Mouse (Mus musculus) cerebellum, adult 9-11 months (tissue): ENCODE data around the gene Camk2n1.

ENCODE experiments used
- DNase-seq: peaks from one replicate; pipeline ENCODE4 v3.0.0; 2022

Camk2n1 gene

DNA sequence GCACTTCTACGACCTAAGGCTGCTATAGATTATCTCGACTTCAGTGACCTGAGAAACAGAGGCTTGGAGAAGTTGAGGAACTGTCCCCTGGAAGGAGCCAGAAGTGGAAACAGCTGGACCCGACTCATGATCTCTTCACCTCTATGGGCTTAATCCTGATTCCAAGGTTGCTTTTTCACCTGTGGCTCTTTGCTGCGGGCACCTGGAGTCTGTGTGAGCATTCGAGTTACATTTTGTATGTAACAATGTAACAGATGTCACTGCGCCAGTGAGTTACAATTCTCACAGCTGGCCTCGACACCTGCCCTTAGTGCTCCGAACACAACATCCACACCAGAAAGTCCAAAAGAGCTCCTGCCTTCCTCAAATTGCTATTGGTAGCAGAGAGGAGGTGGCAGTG lies 11.3 kb downstream of the Camk2n1 start:
- no peak for DNase-seq

DNA sequence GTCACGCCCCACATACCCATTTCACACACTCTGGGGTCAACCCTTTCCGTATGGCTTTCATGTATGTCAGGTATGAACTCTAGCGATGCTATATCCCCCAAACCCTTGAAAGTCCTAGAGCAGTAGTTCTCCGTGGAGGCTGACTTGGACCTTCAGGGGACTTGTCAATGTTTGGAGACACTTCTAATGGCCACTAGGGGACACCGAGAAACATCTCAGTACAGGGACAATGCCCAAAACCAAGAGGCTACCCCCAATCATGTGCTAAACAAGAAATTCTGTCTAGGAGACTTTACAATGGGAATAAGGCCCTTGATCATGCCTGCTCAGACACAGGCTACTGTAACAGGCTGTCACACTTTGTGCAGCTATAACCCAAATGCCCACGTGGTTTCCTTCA lies 12.6 kb downstream of the Camk2n1 start:
- no peak for DNase-seq

DNA sequence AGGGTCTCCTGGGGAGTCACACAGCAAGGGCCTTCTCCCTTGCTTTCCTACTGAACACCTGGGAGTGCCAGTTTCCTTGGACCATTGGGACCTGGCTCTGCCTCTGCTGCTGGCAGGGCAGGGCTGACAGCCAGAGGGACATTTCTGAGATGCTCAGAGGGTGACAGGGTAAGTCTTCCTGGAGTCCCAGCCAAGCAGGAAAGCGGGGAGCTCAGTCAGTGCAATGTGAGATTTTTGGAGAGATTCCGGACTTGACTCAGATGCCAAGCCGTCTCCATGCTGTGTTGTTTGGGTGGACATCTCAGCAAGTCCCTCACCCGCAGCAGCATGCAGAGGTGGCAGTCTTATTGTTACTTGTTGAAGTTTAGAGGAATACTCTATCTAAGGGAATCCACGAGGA lies 13.3 kb downstream of the Camk2n1 start:
- DNase-seq, result no peak

DNA sequence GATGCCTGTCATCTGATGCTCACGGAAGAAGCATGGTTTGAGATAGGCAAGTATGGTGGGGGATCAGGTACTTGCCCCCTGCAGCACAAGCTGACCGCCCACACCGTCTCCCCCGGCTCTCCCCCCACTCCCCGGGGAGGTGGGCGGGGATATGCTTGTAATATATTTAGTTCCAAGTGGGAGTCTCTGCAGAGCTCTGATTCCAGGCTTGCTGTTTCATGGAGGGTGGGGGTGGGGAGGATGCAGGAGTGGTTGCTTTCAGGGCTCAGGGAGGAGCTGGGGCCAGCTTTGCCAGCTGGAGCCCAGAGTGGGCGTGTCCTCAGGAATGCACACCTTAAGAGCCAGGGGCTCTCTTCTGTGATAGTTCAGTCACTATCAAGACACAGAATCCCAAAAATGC lies 15.0 kb downstream of the Camk2n1 start:
- DNase-seq, result no peak

DNA sequence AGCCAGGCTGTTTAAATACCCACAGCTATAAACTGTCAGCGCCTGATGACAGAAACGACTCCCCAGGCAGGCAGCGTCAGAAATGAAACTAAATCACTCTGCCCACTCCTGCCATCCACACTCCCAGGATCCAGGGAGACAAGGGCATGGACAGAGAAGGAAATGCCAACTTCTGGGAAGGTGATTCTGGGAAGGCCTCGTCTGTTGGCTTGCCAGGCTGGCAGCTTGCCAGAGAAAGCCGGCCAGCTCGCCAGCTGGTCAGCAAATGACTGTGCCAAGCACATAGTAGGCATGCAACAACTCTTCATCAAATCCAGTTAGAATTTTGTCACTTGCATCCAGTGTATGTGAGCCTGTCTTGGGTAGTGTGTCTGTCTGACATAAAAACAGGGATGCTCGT lies 17.1 kb downstream of the Camk2n1 start:
- DNase-seq, result no peak

DNA sequence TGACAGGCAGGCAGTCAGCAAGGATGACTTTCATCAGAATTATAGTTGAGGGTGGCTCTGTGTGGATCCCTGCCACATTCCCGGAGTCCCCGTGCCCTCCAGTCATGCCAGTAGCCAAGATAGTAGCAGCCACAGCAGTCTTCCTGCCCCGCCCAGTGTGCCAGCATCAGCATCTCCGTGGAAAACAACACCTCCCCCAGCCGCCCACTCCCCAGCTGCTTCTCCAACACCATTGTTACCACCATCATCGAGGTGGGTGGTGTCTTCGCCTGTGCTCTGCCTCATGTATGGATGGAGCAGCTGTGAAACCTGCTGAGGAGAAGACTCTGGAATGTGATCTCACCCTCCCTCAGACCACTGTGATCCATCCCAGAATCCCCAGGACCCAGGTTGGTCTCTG lies 25.5 kb downstream of the Camk2n1 start:
- DNase-seq, result no peak

DNA sequence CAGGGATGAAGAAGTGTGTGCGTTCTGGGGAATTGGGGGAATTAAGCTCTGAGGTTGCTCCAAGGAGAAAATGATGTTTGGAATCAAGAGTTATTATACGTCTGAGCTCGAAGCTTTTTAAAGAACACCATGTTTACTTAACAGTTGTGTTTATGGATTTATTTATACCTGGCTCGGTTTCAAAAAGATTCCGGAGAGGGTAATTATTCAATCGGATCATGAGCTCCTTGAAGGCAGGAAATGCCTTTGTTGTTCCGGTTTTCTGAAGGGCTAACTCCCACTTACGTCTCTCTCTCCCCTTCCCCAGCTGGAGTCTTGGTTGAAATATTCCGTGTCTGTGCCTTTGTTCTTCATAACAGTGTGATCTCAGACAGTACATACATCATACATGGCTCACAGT lies 26.8 kb downstream of the Camk2n1 start:
- no peak for DNase-seq

DNA sequence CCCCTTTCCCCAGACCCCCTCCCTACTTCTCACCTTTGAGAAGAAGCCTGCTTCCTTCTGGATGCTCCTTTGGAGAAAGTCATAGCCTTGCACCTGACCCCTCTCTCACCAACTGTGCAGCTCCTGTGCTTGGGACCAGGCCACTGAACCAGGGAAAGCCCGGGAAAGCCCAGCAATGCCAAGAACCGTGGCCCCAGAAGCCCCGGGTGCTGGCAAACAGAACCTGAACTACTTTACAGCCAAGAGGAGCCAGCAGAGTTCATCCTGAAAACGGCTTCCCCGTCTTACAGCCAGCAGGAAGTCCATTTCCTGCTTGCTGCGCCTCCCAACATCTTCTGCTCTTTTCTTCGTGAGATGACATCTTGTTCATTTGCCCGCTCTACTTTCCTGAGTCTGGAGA lies 28.6 kb downstream of the Camk2n1 start:
- no peak for DNase-seq

DNA sequence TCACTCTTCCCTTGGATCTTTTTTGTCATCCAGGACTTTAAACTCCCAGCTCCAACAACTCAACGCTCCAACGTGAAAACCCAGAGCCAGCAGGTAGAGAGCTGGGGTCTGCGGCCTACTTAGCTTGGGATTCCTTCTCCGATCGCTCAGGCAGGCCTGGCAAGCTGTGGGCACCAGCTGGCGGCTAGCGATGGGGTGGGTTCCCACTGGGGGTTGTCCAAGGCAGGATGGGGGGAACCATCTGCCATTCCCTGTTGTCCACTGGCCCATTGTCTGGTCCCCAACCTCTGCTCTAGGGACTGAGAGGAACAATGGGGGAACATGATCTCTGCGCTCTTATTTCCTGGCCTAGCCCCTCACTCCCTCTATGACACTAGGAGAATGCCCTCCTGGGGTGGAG lies 34.1 kb downstream of the Camk2n1 start:
- DNase-seq, result peak; percentile 21

DNA sequence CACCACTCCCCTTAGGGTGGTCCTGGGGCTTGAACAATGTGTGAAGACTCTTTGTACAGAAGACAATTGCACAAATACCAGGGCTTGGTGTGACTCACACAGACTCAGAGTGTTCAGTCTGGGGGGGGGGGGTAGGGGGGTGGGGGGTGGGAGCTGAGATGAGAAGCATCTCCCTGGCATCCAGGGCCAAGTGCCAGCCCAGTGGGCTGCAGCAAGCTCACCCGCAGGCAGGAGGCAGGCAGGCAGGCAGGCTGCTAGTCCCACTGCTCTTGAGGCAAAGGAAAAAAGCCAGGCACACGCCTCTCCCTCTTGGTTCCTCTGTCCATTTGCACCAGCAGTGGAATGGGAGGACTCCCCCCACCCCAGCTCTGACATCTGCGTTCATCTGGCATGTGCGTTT lies 37.0 kb downstream of the Camk2n1 start:
- no peak for DNase-seq

DNA sequence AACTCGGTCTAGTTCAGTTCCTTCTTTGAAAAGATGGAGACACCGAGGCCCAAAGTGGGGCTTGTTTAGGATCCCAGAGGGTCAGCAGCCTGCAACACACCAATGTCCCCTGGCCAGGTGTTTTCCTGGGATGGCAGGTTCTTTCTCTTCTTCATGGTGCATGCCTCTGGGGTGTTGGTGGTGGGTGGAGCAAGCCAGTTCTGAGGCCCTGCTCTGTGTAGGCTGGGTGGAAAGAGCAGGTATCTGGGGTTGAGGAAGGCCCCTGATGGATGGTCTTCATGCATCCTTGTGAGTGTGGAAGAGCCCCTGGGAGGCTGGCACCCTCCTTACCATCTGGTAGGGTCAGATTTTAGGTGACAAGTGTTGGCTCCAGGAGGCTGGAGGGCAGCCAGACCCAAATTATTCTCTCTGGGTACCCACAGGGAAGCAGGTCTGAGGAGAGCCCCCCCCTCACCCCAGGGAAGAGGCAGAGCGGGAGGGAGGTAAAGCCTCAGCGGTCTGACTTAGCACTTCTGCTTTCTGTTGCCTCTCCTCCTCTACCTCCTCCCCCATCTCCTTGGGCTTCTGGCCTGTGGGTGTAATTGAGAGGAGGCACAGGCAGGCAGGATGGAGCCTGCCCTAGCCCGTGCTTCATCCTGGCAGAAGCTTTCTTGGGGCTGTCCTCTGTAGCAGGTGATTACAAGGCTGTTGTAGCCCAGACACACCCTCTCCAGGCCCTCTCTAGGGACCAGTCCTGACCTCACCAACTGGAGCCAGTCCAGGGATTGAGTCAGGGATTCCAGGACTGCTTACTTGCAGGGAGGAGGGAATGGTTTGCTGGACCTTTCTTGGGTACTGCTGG lies 39.3 kb downstream of the Camk2n1 start:
- peak; percentile 14 for DNase-seq

DNA sequence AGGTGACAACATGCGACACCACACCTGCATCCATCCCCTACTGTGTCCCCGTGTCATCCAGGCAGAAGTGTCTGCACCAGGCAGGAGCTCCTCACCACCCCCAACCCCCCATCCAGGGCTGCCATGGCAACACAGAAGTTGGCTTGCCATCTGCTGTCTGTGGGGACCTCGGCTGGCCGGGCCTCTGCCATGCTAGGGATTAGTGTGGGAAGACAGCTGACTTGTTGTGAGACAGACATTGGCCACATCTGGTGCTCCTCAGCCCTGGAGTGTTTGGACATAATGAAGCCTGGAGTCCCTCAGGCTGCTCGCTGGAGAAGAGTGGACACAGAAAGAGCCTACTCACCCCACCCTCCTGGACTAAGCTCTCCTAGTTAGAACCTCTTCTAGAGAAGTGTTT lies 40.8 kb downstream of the Camk2n1 start:
- DNase-seq, result no peak

DNA sequence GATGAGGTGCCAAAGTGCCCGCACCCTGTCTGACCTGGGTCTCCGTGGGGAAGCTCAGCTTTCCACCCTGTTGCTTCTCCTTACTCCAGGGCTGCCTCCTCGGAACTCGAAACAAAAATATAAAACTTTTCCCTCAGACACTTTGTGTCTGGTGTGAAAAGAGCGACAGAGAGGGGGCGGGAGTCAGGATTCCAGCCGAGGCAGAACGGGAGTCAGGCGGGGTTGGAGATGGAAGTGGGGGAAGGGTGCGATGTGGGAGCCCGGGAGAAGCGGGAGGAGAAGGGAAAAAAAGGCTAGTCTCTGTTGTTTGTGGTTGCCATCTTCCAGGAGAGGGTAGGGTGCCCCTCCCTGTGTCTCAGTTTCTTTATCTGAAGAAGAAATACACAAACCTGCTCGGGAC lies 41.7 kb downstream of the Camk2n1 start:
- DNase-seq, result no peak

DNA sequence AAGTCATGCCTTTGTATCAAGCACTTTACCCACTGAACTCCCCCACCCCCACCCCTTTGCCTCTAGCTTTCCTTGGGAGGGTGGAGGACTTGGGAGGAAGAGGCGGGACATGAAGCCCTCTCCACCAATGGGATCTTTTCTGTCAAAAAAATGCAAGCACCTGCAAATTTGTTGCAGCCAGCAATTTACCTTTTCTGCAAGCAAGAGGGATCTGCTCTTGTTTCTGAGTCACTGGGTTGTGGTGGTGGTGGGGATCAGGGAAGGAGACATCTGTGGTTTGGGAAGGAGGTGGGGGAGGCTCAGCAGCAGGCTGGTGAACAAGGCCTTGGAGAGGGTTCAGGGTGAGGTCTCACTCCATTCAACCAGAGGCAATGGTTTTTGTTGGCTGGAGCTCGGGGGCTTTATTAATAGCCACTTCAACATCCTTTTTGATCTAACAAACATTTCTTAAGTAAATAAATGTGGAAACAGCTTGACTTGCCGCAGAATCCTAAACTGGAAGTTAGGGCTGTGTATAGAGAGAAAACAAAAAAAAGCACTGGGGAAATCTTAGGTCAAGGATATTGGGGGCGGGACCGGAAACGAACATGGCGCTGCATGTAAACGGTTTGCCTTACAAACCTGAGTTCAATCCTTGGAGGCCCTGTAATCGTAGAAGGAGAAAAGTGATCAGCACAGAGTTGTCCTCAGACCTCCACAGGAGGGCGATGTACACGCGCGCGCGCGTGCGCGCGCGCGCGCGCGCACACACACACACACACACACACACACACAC lies 42.8 kb downstream of the Camk2n1 start:
- no peak for DNase-seq

DNA sequence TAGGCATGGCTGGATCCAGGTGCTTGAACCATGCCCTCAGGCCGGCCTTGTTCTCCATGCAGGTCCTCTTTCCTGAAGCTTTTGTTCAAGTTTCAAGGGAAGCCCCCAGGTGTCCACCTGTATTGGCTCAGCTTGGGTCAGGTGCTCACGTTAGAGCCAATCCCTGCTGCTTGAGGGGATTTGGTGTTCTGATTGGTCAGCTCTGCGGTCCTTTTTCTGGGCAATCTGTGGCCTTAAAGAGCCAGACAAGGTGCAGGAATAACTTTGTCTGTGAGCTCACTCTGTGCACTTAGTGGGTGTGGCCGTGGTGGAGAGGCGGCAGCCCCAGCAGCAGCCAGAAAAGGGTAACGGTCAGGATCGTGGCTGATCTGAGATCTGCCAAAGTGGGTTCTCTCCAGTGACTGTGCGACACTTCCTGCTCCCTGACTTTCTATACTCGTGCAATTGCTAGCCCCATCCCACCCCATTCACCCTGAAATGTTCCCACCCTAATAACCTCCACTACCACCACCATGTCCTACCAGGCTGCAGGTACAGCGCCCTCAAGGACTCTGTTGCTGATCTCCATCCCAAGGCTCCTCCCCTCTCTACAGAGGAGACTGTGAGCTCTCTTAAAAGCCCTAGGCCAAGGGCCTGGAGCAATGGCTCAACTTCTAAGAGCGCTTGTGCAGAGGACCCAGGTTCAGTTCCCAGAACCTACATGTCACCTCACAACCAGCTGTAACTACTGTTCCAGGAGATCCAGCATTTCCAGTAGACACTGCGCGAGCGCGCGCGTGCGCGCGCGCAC lies 45.9 kb downstream of the Camk2n1 start:
- DNase-seq, result no peak

DNA sequence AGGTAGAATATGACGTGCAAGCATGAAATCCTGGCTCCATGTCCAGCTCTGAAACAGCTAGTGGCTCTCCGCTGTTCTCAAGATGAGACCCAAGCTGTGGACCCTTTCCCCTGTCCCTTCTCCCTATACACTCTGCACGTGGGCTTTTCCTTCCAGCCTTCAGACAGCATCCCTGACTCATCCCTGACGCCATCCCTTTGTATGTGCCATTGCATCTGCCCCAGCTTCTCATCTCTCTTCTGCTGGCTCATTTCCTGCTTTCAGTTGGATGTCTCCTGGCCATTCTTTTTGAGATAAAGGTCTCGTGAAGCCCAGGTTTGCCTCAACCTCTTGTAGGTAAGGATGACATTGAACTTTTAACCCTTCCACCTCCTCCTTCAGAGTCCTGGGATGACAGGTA lies 46.9 kb downstream of the Camk2n1 start:
- DNase-seq, result no peak

DNA sequence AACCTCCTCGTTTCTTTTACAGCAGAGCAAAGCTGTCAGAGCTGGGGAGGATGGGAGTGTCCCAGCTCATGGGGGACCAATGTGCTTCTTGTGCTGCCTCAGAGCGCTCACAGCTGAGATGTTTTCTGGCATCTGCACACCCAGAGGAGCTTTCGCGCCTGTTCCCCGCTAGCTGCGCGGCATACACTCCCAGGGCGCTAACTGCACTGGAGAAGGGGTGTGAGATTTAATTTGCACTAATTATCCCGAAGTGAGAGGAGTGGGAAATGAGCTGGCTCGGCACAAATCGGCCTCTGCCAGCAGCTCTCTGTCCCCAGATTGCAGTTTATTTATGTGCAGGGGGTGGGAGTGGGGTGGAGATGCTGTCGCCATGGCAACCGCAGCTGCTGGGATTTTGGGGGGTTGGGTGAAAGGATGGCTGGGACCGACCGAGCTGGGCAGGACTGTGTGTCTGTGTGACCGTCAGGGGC lies 50.6 kb downstream of the Camk2n1 start:
- DNase-seq, result no peak

DNA sequence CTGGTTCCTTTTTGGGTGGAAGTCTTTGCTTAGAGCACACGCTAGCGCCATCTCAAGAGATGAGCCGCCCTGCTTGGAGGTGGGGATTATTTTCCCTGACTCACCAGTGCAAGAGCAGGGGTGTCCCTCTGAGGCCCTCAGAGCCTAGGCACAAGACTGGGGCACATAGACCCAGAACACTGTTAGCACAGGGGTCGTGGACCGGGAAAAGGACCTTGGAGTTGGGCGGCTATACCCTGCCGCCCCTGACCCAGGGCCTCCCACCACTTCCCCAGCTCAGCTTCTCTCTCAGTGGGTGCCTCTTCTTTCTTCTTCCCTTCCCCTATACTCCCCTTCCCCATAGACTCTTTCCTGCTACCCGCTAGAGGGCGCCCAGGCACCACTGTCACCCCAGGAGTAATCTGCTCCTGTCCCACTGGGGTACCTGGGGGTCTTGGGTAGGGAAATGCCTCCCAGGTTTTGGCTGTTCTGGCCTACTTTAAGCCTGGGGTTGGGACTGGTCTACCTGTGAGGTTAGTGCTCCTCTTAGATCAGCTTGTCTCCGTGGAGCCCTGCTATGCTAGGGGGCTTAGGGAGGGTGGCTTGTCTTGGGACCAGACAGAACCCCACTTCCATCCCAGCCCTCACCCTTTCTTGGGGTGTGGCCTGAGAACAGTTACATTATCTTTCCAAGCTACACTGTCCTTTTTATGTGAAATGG lies 51.2 kb downstream of the Camk2n1 start:
- no peak for DNase-seq

DNA sequence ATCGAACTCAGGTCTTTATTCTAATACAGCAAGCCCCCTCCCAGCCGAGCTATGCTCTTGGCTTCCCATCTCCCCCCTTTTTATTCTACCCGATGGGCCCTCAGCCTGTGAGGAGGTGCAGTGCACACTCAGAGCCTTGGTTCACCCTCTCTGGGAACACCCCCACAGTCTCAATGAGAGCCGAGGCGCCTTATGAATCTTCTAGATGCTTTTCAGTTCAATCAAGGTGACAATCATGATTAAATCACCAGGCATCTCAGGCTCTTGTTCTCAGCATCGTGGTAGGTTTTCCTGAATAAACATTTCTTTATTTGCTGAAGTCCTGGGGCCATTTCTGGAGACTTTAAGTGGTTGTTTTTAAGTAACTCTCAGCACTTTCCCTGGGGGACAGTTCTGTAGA lies 53.8 kb downstream of the Camk2n1 start:
- DNase-seq, result no peak
